Mouse (Mus musculus) heart, postnatal 10 days (tissue): Measurements from ENCODE around the gene Ndst2. TPM values are rescaled to one million over a fixed set of nuclear protein-coding genes. Genes with fewer than 3 reads are reported as not detected.

ENCODE experiments used
- DNase-seq, 2 experiments: peaks; one replicate each; pipeline ENCODE4 v3.0.0; 2021
- intact Hi-C: fragments of 180-260 bp; cut with DNase I; formaldehyde crosslinking; loops from one replicate; pipeline ENCODE4 v1.15.1; 2025
- total RNA-seq, 2 experiments: library from RNA; stranded (reverse); gene quantifications; 2 replicates each; pipeline ENCODE4 v1.2.3; 2021

Gene Ndst2
- total RNA-seq, 2 experiments from 2014 or later: 15.5 to 18.3 TPM

GRCm38 (mm10) chr14:20702096-20702740 lies 32.1 kb downstream of the Ndst2 start:
- no peak for DNase-seq
- intact Hi-C loops: no loop called here

GRCm38 (mm10) chr14:20701554-20701953 lies 32.8 kb downstream of the Ndst2 start:
- intact Hi-C loops: no loop called here

GRCm38 (mm10) chr14:20700362-20700761 lies 34.0 kb downstream of the Ndst2 start:
- intact Hi-C loops: no loop called here
- no peak for DNase-seq

More at GRCm38 (mm10) chr14:20701554-20701953, 32.8 kb downstream of the Ndst2 start:
- DNase-seq: no peak

GRCm38 (mm10) chr14:20698515-20698914 lies 35.8 kb downstream of the Ndst2 start:
- DNase-seq: no peak
- intact Hi-C loops: loop anchor here (5.0 kb wide), 1 partner anchor 99 kb away; no protein-coding TSS in a partner anchor

- peak; percentile 69 to 73 for DNase-seq
- intact Hi-C loops: loop anchor here (5.0 kb wide), 1 partner anchor 100 kb away; no protein-coding TSS in a partner anchor
These were observed 37.4 kb downstream of the Ndst2 start for GRCm38 (mm10) chr14:20696986-20697385.

- DNase-seq: peak; percentile 46 to 56
These were observed 38.4 kb downstream of the Ndst2 start for GRCm38 (mm10) chr14:20695761-20696520.

GRCm38 (mm10) chr14:20694884-20695760 lies 39.2 kb downstream of the Ndst2 start, which contains the start of gene Fut11:
Gene Fut11 (plus strand): TSS chr14:20694968.
- intact Hi-C loops: loop anchor here (5.0 kb wide), 1 partner anchor 102 kb away; no protein-coding TSS in a partner anchor
- DNase-seq: peak; percentile 90 to 92

More at GRCm38 (mm10) chr14:20695761-20696520, 38.4 kb downstream of the Ndst2 start:
- intact Hi-C loops: loop anchor here (5.0 kb wide), 1 partner anchor 101 kb away; no protein-coding TSS in a partner anchor

- intact Hi-C loops: no loop called here
- no peak for DNase-seq
These were observed 40.0 kb downstream of the Ndst2 start for GRCm38 (mm10) chr14:20694185-20694883.

- no peak for DNase-seq
- intact Hi-C loops: no loop called here
These were observed 40.7 kb downstream of the Ndst2 start for GRCm38 (mm10) chr14:20693589-20694101.

- intact Hi-C loops: no loop called here
- no peak for DNase-seq
These were observed 42.6 kb downstream of the Ndst2 start for GRCm38 (mm10) chr14:20691772-20692171.

- intact Hi-C loops: no loop called here
- no peak for DNase-seq
These were observed 45.4 kb downstream of the Ndst2 start for GRCm38 (mm10) chr14:20689009-20689408.

GRCm38 (mm10) chr14:20686576-20686975 lies 47.8 kb downstream of the Ndst2 start:
- no peak for DNase-seq
- intact Hi-C loops: no loop called here

- intact Hi-C loops: no loop called here
- DNase-seq: peak; percentile 60 to 64
These were observed 51.9 kb downstream of the Ndst2 start for GRCm38 (mm10) chr14:20682498-20682897.

- intact Hi-C loops: no loop called here
- no peak for DNase-seq
These were observed 52.6 kb downstream of the Ndst2 start for GRCm38 (mm10) chr14:20681742-20682141.

GRCm38 (mm10) chr14:20677906-20678305 lies 56.5 kb downstream of the Ndst2 start:
- intact Hi-C loops: no loop called here
- no peak for DNase-seq

GRCm38 (mm10) chr14:20674064-20674833 lies 60.1 kb downstream of the Ndst2 start, which contains the start of gene Sec24c:
Gene Sec24c (plus strand): TSS chr14:20674308.
- peak; percentile 99 to 100 for DNase-seq
- intact Hi-C loops: no loop called here

GRCm38 (mm10) chr14:20673735-20674063 lies 60.7 kb downstream of the Ndst2 start:
- intact Hi-C loops: no loop called here
- no peak for DNase-seq
